Mouse (Mus musculus): ENCODE measurements at regions not wholly inside any gene's neighbourhood (a gene's known extent, or its start where the extent isn't known, plus 50 kb on each side); places are given as distances from the start of the nearest gene placed in this dataset.

- 41% methylated on average over 5 of the region's 5 CpGs for WGBS
- H3K27me3 ChIP-seq = no peaks in the 10 kb centered on the region
- H3K4me3 ChIP-seq = no peak overlapping the region
- H3K4me1 ChIP-seq = peaks cover 3% of the 10 kb centered on the region; the same call in 1 of the 2 replicates
- H3K36me3 ChIP-seq = no peaks in the 10 kb centered on the region
- H3K9me3 ChIP-seq (replicated peaks) = 0 out of 2 replicates have a peak, but pooled peaks cover 2% of the 10 kb centered on the region
- no peak overlapping the region for H3K9ac ChIP-seq
- ATAC-seq (ENCODE audit: low FRiP score) = 0 out of 2 replicates have a peak, but pooled peaks have one; percentile 40
- H3K4me2 ChIP-seq (replicated peaks) = no peak overlapping the region
- no peak overlapping the region for H3K27ac ChIP-seq
These were observed 133.0 kb upstream of the Btbd3 start for GRCm38 (mm10) chr2:138123331-138123730.

GRCm38 (mm10) chr2:138120868-138121267 lies 135.5 kb upstream of the Btbd3 start:
- Histone ChIP-seq H3K9ac (no peak overlapping the region), H3K4me1 (peaks cover 3% of the 10 kb centered on the region; the same call in 1 of the 2 replicates), H3K4me3 (no peak overlapping the region), H3K27me3 (no peaks in the 10 kb centered on the region), H3K4me2 (replicated peaks) (no peak overlapping the region), H3K27ac (no peak overlapping the region), H3K9me3 (replicated peaks) (0 out of 2 replicates have a peak, but pooled peaks cover 4% of the 10 kb centered on the region), H3K36me3 (no peaks in the 10 kb centered on the region)
- WGBS = 73% methylated on average over 1 of the region's 1 CpGs
- no peak for ATAC-seq (ENCODE audit: low FRiP score)

GRCm38 (mm10) chr2:138120131-138120530 lies 136.2 kb upstream of the Btbd3 start:
- Histone ChIP-seq H3K36me3 (no peaks in the 10 kb centered on the region), H3K27me3 (no peaks in the 10 kb centered on the region), H3K27ac (no peak overlapping the region), H3K9ac (no peak overlapping the region), H3K4me1 (peaks cover 3% of the 10 kb centered on the region; the same call in 1 of the 2 replicates), H3K4me3 (no peak overlapping the region), H3K4me2 (replicated peaks) (no peak overlapping the region), H3K9me3 (replicated peaks) (0 out of 2 replicates have a peak, but pooled peaks cover 4% of the 10 kb centered on the region)
- 84% methylated on average over 2 of the region's 2 CpGs for WGBS
- no peak for ATAC-seq (ENCODE audit: low FRiP score)

GRCm38 (mm10) chr2:138099777-138100176 lies 156.6 kb upstream of the Btbd3 start:
- Histone ChIP-seq H3K4me2 (replicated peaks) (no peak overlapping the region), H3K4me3 (no peak overlapping the region), H3K27me3 (no peaks in the 10 kb centered on the region), H3K4me1 (no peaks in the 10 kb centered on the region), H3K27ac (no peak overlapping the region), H3K9me3 (replicated peaks) (no peaks in the 10 kb centered on the region), H3K9ac (no peak overlapping the region), H3K36me3 (no peaks in the 10 kb centered on the region)
- ATAC-seq (ENCODE audit: low FRiP score) = no peak
- WGBS = 87% methylated on average over 2 of the region's 2 CpGs

- WGBS = 87% methylated on average over 6 of the region's 6 CpGs
- Histone ChIP-seq H3K9me3 (replicated peaks) (no peaks in the 10 kb centered on the region), H3K27ac (no peak overlapping the region), H3K27me3 (no peaks in the 10 kb centered on the region), H3K9ac (no peak overlapping the region), H3K36me3 (no peaks in the 10 kb centered on the region), H3K4me2 (replicated peaks) (no peak overlapping the region), H3K4me3 (no peak overlapping the region), H3K4me1 (no peaks in the 10 kb centered on the region)
- no peak for ATAC-seq (ENCODE audit: low FRiP score)
These were observed 171.0 kb upstream of the Btbd3 start for GRCm38 (mm10) chr2:138085390-138085789.

- Histone ChIP-seq H3K4me2 (replicated peaks) (no peak overlapping the region), H3K27ac (no peak overlapping the region), H3K9ac (no peak overlapping the region), H3K36me3 (no peaks in the 10 kb centered on the region), H3K27me3 (no peaks in the 10 kb centered on the region), H3K4me3 (no peak overlapping the region), H3K9me3 (replicated peaks) (no peaks in the 10 kb centered on the region), H3K4me1 (no peaks in the 10 kb centered on the region)
- ATAC-seq (ENCODE audit: low FRiP score) = no peak
- 92% methylated on average over 6 of the region's 6 CpGs for WGBS
These were observed 171.6 kb upstream of the Btbd3 start for GRCm38 (mm10) chr2:138084564-138085283.

GRCm38 (mm10) chr2:138074020-138074613 lies 182.2 kb upstream of the Btbd3 start:
- H3K27me3 ChIP-seq = no peaks in the 10 kb centered on the region
- H3K9ac ChIP-seq = no peak overlapping the region
- 49% methylated on average over 6 of the region's 6 CpGs for WGBS
- H3K36me3 ChIP-seq = no peaks in the 10 kb centered on the region
- no peak overlapping the region for H3K4me2 ChIP-seq (replicated peaks)
- ATAC-seq (ENCODE audit: low FRiP score) = no peak
- no peaks in the 10 kb centered on the region for H3K4me1 ChIP-seq
- no peaks in the 10 kb centered on the region for H3K9me3 ChIP-seq (replicated peaks)
- H3K4me3 ChIP-seq = no peak overlapping the region
- H3K27ac ChIP-seq = no peak overlapping the region

- ATAC-seq (ENCODE audit: low FRiP score) = no peak
- Histone ChIP-seq H3K4me1 (no peaks in the 10 kb centered on the region), H3K4me3 (no peak overlapping the region), H3K27ac (no peak overlapping the region), H3K9me3 (replicated peaks) (no peaks in the 10 kb centered on the region), H3K9ac (no peak overlapping the region), H3K27me3 (no peaks in the 10 kb centered on the region), H3K36me3 (no peaks in the 10 kb centered on the region), H3K4me2 (replicated peaks) (no peak overlapping the region)
- WGBS = 35% methylated on average over 6 of the region's 6 CpGs
These were observed 184.1 kb upstream of the Btbd3 start for GRCm38 (mm10) chr2:138072165-138072728.

GRCm38 (mm10) chr2:138053081-138053480 lies 203.3 kb upstream of the Btbd3 start:
- H3K9me3 ChIP-seq (replicated peaks) = no peaks in the 10 kb centered on the region
- no peak overlapping the region for H3K4me3 ChIP-seq
- H3K27me3 ChIP-seq = no peaks in the 10 kb centered on the region
- 85% methylated on average over 4 of the region's 4 CpGs for WGBS
- H3K27ac ChIP-seq = no peak overlapping the region
- no peaks in the 10 kb centered on the region for H3K4me1 ChIP-seq
- no peak overlapping the region for H3K4me2 ChIP-seq (replicated peaks)
- no peak overlapping the region for H3K9ac ChIP-seq
- no peaks in the 10 kb centered on the region for H3K36me3 ChIP-seq
- no peak for ATAC-seq (ENCODE audit: low FRiP score)

GRCm38 (mm10) chr2:138048341-138048740 lies 208.0 kb upstream of the Btbd3 start:
- ATAC-seq (ENCODE audit: low FRiP score) = no peak
- H3K9me3 ChIP-seq (replicated peaks) = no peaks in the 10 kb centered on the region
- peaks cover 4% of the 10 kb centered on the region; the same call in 1 of the 2 replicates for H3K4me1 ChIP-seq
- no peak overlapping the region for H3K9ac ChIP-seq
- 61% methylated on average over 5 of the region's 5 CpGs for WGBS
- no peak overlapping the region for H3K27ac ChIP-seq
- H3K4me3 ChIP-seq = no peak overlapping the region
- no peak overlapping the region for H3K4me2 ChIP-seq (replicated peaks)
- no peaks in the 10 kb centered on the region for H3K36me3 ChIP-seq
- no peaks in the 10 kb centered on the region for H3K27me3 ChIP-seq

GRCm38 (mm10) chr2:138047781-138048201 lies 208.6 kb upstream of the Btbd3 start:
- H3K9me3 ChIP-seq (replicated peaks) = no peaks in the 10 kb centered on the region
- no peaks in the 10 kb centered on the region for H3K36me3 ChIP-seq
- ATAC-seq (ENCODE audit: low FRiP score) = peak; percentile 63
- no peak overlapping the region for H3K4me2 ChIP-seq (replicated peaks)
- no peak overlapping the region for H3K27ac ChIP-seq
- H3K9ac ChIP-seq = no peak overlapping the region
- 37% methylated on average over 10 of the region's 11 CpGs for WGBS
- H3K4me1 ChIP-seq = peaks cover 4% of the 10 kb centered on the region; the same call in 1 of the 2 replicates
- H3K4me3 ChIP-seq = no peak overlapping the region
- no peaks in the 10 kb centered on the region for H3K27me3 ChIP-seq

- Histone ChIP-seq H3K27me3 (no peaks in the 10 kb centered on the region), H3K4me2 (replicated peaks) (no peak overlapping the region), H3K27ac (no peak overlapping the region), H3K36me3 (no peaks in the 10 kb centered on the region), H3K9me3 (replicated peaks) (no peaks in the 10 kb centered on the region), H3K4me1 (peaks cover 4% of the 10 kb centered on the region; the same call in 1 of the 2 replicates), H3K9ac (no peak overlapping the region), H3K4me3 (no peak overlapping the region)
- 66% methylated on average over 10 of the region's 10 CpGs for WGBS
- no peak for ATAC-seq (ENCODE audit: low FRiP score)
These were observed 209.0 kb upstream of the Btbd3 start for GRCm38 (mm10) chr2:138047361-138047760.
